Mouse (Mus musculus) hindbrain, embryonic 14.5 days (tissue): Measurements from ENCODE around the gene Bmp3. TPM values are rescaled to one million over a fixed set of nuclear protein-coding genes. Genes with fewer than 3 reads are reported as not detected.

Experiments used
- ATAC-seq: fragments of 200-750 bp; cut with Nextera tagmentation; 2 replicates; pipeline ENCODE4 v1.8.0; 2017; ENCODE audit warnings: moderate number of reproducible peaks, mild to moderate bottlenecking, moderate TSS enrichment, moderate library complexity; ENCODE audit not compliant: low FRiP score
- DNase-seq: peaks from one replicate; pipeline ENCODE4 v3.0.0-alpha.2; 2015; ENCODE audit warnings: low spot score
- H3K27ac ChIP-seq: fragments of 300-500 bp; sonication (generic); 2 replicates; pipeline ENCODE4 v1.5.1; 2014; ENCODE audit warnings: mild to moderate bottlenecking, moderate library complexity
- H3K27me3 ChIP-seq: fragments of 300-500 bp; sonication (generic); 2 replicates; pipeline ENCODE4 v1.6.1; 2014; ENCODE audit warnings: mild to moderate bottlenecking, low read length, mixed read lengths; ENCODE audit not compliant: control insufficient read depth, insufficient read depth
- H3K36me3 ChIP-seq: fragments of 300-500 bp; sonication (generic); replicated peaks from 2 replicates; pipeline ENCODE4 v1.6.1; 2014; ENCODE audit not compliant: control insufficient read depth, insufficient read depth
- H3K4me1 ChIP-seq: fragments of 300-500 bp; sonication (generic); replicated peaks from 2 replicates; pipeline ENCODE4 v1.6.1; 2014; ENCODE audit warnings: antibody characterized with exemption, low read length, mixed read lengths; ENCODE audit not compliant: control insufficient read depth, insufficient read depth
- H3K4me2 ChIP-seq: fragments of 300-500 bp; sonication (generic); replicated peaks from 2 replicates; pipeline ENCODE4 v1.6.1; 2014; ENCODE audit warnings: mild to moderate bottlenecking, moderate library complexity
- H3K4me3 ChIP-seq: fragments of 300-500 bp; sonication (generic); replicated peaks from 2 replicates; pipeline ENCODE4 v1.5.1; 2014; ENCODE audit warnings: mild to moderate bottlenecking, low read length
- H3K9ac ChIP-seq: fragments of 300-500 bp; sonication (generic); 2 replicates; pipeline ENCODE4 v1.6.1; 2014
- H3K9me3 ChIP-seq: fragments of 300-500 bp; sonication (generic); 2 replicates; pipeline ENCODE4 v1.6.1; 2016; ENCODE audit warnings: low read length; ENCODE audit not compliant: control insufficient read depth
- WGBS: fragments of 180-500 bp; shearing (Covaris S2); extraction: QIAGEN DNeasy Blood & Tissue Kit; methylation state at CpG from one replicate; pipeline ENCODE4 v1.1.7; 2014; 5-methylcytosine and 5-hydroxymethylcytosine counted together
- polyA plus RNA-seq: library from polyadenylated mRNA; unstranded; fragments of >200 nt; fragmentation: Nextera tagmentation; extraction: Ambion mirVana; gene quantifications from 2 replicates; pipeline ENCODE4 v1.2.1, GENCODE M21; 2014

Bmp3 gene
- 2.2 and 2.7 TPM in 2 replicates for polyA plus RNA-seq

- H3K9ac ChIP-seq, result peak within 1 kb of the TSS; percentile 66
- ATAC-seq, result peak; percentile 67
- peaks cover 7% of the 10 kb centered on the region for H3K4me1 ChIP-seq
- H3K27ac ChIP-seq, result no peak within 1 kb of the TSS
- WGBS, result 3% methylated on average over 10 of the region's 10 CpGs
- H3K36me3 ChIP-seq, result no peaks in the 10 kb centered on the region
- H3K27me3 ChIP-seq, result peaks cover 37% of the 10 kb centered on the region
- H3K9me3 ChIP-seq, result no peaks in the 10 kb centered on the region
- DNase-seq, result no peak
- peak within 1 kb of the TSS; percentile 64 for H3K4me3 ChIP-seq
- peak within 1 kb of the TSS; percentile 100 for H3K4me2 ChIP-seq
These were observed at the start of gene Bmp3 for GRCm38 (mm10) chr5:98854264-98854626. TSS of gene Bmp3 (plus strand) at chr5:98854415.

GRCm38 (mm10) chr5:98804761-98805160 is 49.5 kb upstream of the Bmp3 start:
- no peak overlapping the region for H3K9ac ChIP-seq
- 82% methylated on average over 6 of the region's 6 CpGs for WGBS
- H3K4me3 ChIP-seq, result no peak overlapping the region
- no peaks in the 10 kb centered on the region for H3K9me3 ChIP-seq
- H3K36me3 ChIP-seq, result no peaks in the 10 kb centered on the region
- no peaks in the 10 kb centered on the region for H3K4me1 ChIP-seq
- H3K4me2 ChIP-seq, result no peak overlapping the region
- DNase-seq (no peak), ATAC-seq (no peak)
- H3K27ac ChIP-seq, result no peak overlapping the region
- no peaks in the 10 kb centered on the region for H3K27me3 ChIP-seq

- no peaks in the 10 kb centered on the region for H3K36me3 ChIP-seq
- H3K27me3 ChIP-seq, result no peaks in the 10 kb centered on the region
- H3K4me1 ChIP-seq, result no peaks in the 10 kb centered on the region
- H3K4me3 ChIP-seq, result no peak overlapping the region
- DNase-seq (no peak), ATAC-seq (no peak)
- no peak overlapping the region for H3K27ac ChIP-seq
- no peak overlapping the region for H3K9ac ChIP-seq
- no peak overlapping the region for H3K4me2 ChIP-seq
- WGBS, result 97% methylated on average over 4 of the region's 4 CpGs
- no peaks in the 10 kb centered on the region for H3K9me3 ChIP-seq
These were observed 47.7 kb upstream of the Bmp3 start for GRCm38 (mm10) chr5:98806492-98806891.

GRCm38 (mm10) chr5:98807022-98807421 is 47.2 kb upstream of the Bmp3 start:
- Histone ChIP-seq H3K9ac (no peak overlapping the region), H3K4me1 (no peaks in the 10 kb centered on the region), H3K9me3 (no peaks in the 10 kb centered on the region), H3K27ac (no peak overlapping the region), H3K4me3 (no peak overlapping the region), H3K36me3 (no peaks in the 10 kb centered on the region), H3K4me2 (no peak overlapping the region), H3K27me3 (no peaks in the 10 kb centered on the region)
- ATAC-seq (no peak), DNase-seq (no peak)
- 90% methylated on average over 7 of the region's 7 CpGs for WGBS

- WGBS, result 29% methylated on average over 9 of the region's 9 CpGs
- ATAC-seq (no peak), DNase-seq (no peak)
These were observed 46.3 kb upstream of the Bmp3 start for GRCm38 (mm10) chr5:98807953-98808352.

GRCm38 (mm10) chr5:98812380-98812779 is 41.8 kb upstream of the Bmp3 start:
- Histone ChIP-seq H3K36me3 (no peaks in the 10 kb centered on the region), H3K9ac (no peak overlapping the region), H3K4me2 (no peak overlapping the region), H3K27ac (no peak overlapping the region), H3K4me1 (no peaks in the 10 kb centered on the region), H3K9me3 (no peaks in the 10 kb centered on the region), H3K4me3 (no peak overlapping the region), H3K27me3 (no peaks in the 10 kb centered on the region)
- WGBS, result 98% methylated on average over 1 of the region's 1 CpGs
- DNase-seq (no peak), ATAC-seq (no peak)

More at GRCm38 (mm10) chr5:98807953-98808352, 46.3 kb upstream of the Bmp3 start:
- H3K36me3 ChIP-seq, result no peaks in the 10 kb centered on the region
- H3K4me3 ChIP-seq, result no peak overlapping the region
- H3K4me1 ChIP-seq, result no peaks in the 10 kb centered on the region
- no peak overlapping the region for H3K27ac ChIP-seq
- H3K4me2 ChIP-seq, result no peak overlapping the region
- H3K27me3 ChIP-seq, result no peaks in the 10 kb centered on the region
- no peak overlapping the region for H3K9ac ChIP-seq
- no peaks in the 10 kb centered on the region for H3K9me3 ChIP-seq

- Histone ChIP-seq H3K4me3 (no peak overlapping the region), H3K27ac (no peak overlapping the region), H3K36me3 (no peaks in the 10 kb centered on the region), H3K27me3 (no peaks in the 10 kb centered on the region), H3K4me1 (no peaks in the 10 kb centered on the region), H3K9me3 (no peaks in the 10 kb centered on the region), H3K4me2 (no peak overlapping the region), H3K9ac (no peak overlapping the region)
- ATAC-seq (no peak), DNase-seq (no peak)
- WGBS, result 95% methylated on average over 1 of the region's 1 CpGs
These were observed 38.9 kb upstream of the Bmp3 start for GRCm38 (mm10) chr5:98815269-98815668.

GRCm38 (mm10) chr5:98833760-98834159 is 20.5 kb upstream of the Bmp3 start:
- no peak for DNase-seq
- H3K9ac ChIP-seq, result no peak overlapping the region
- no peak overlapping the region for H3K27ac ChIP-seq
- 79% methylated on average over 9 of the region's 9 CpGs for WGBS
- no peaks in the 10 kb centered on the region for H3K9me3 ChIP-seq
- H3K4me2 ChIP-seq, result no peak overlapping the region
- no peak for ATAC-seq
- no peaks in the 10 kb centered on the region for H3K4me1 ChIP-seq
- H3K27me3 ChIP-seq, result no peaks in the 10 kb centered on the region
- no peak overlapping the region for H3K4me3 ChIP-seq
- no peaks in the 10 kb centered on the region for H3K36me3 ChIP-seq

- DNase-seq (no peak), ATAC-seq (no peak)
- WGBS, result 72% methylated on average over 6 of the region's 6 CpGs
- Histone ChIP-seq H3K27ac (no peak overlapping the region), H3K4me2 (no peak overlapping the region), H3K4me3 (no peak overlapping the region), H3K9ac (no peak overlapping the region), H3K4me1 (no peaks in the 10 kb centered on the region), H3K36me3 (no peaks in the 10 kb centered on the region), H3K27me3 (no peaks in the 10 kb centered on the region), H3K9me3 (no peaks in the 10 kb centered on the region)
These were observed 19.9 kb upstream of the Bmp3 start for GRCm38 (mm10) chr5:98834300-98834699.

- no peak for ATAC-seq
- H3K27me3 ChIP-seq, result no peaks in the 10 kb centered on the region
- WGBS, result 91% methylated on average over 7 of the region's 7 CpGs
These were observed 11.5 kb upstream of the Bmp3 start for GRCm38 (mm10) chr5:98842600-98843310.

More at GRCm38 (mm10) chr5:98842600-98843310, 11.5 kb upstream of the Bmp3 start:
- no peaks in the 10 kb centered on the region for H3K9me3 ChIP-seq
- no peak overlapping the region for H3K27ac ChIP-seq
- H3K9ac ChIP-seq, result no peak overlapping the region
- no peak for DNase-seq
- H3K4me2 ChIP-seq, result no peak overlapping the region
- no peaks in the 10 kb centered on the region for H3K36me3 ChIP-seq
- no peaks in the 10 kb centered on the region for H3K4me1 ChIP-seq
- H3K4me3 ChIP-seq, result no peak overlapping the region
